Mouse (Mus musculus) kidney, postnatal 0 days (tissue): ENCODE data around the gene Sox5. TPM values are rescaled to one million over a fixed set of nuclear protein-coding genes. Genes with fewer than 3 reads are reported as not detected.

Source experiments
- ATAC-seq: fragments of 200-750 bp; cut with Nextera tagmentation; replicated peaks from 2 replicates; pipeline ENCODE4 v1.8.0; 2017; ENCODE audit warnings: low read depth, moderate number of reproducible peaks, moderate TSS enrichment, moderate library complexity; ENCODE audit not compliant: low FRiP score
- DNase-seq: peaks from one replicate; pipeline ENCODE4 v3.0.0-alpha.2; 2016; ENCODE audit warnings: low spot score
- H3K27ac ChIP-seq: fragments of 300-500 bp; sonication (generic); 2 replicates; pipeline ENCODE4 v1.5.1; 2014; ENCODE audit warnings: mild to moderate bottlenecking
- H3K27me3 ChIP-seq: fragments of 300-500 bp; sonication (generic); 2 replicates; pipeline ENCODE4 v1.6.1; 2014; ENCODE audit warnings: low read length, mixed read lengths; ENCODE audit not compliant: insufficient read depth
- H3K36me3 ChIP-seq: fragments of 300-500 bp; sonication (generic); 2 replicates; pipeline ENCODE4 v1.6.1; 2014; ENCODE audit warnings: low read length, mixed read lengths; ENCODE audit not compliant: insufficient read depth
- H3K4me1 ChIP-seq: fragments of 300-500 bp; sonication (generic); replicated peaks from 2 replicates; pipeline ENCODE4 v1.6.1; 2014; ENCODE audit warnings: antibody characterized with exemption, low read length, mixed read lengths; ENCODE audit not compliant: insufficient read depth
- H3K4me2 ChIP-seq: fragments of 300-500 bp; sonication (generic); 2 replicates; pipeline ENCODE4 v1.6.1; 2014; ENCODE audit warnings: mild to moderate bottlenecking, low read length, moderate library complexity, mixed read lengths
- H3K4me3 ChIP-seq: fragments of 300-500 bp; sonication (generic); replicated peaks from 2 replicates; pipeline ENCODE4 v1.5.1; 2014; ENCODE audit warnings: low read depth, low read length
- H3K9ac ChIP-seq: fragments of 300-500 bp; sonication (generic); 2 replicates; pipeline ENCODE4 v1.6.1; 2014; ENCODE audit warnings: low read depth, low read length
- H3K9me3 ChIP-seq: fragments of 300-500 bp; sonication (generic); replicated peaks from 2 replicates; pipeline ENCODE4 v1.6.1; 2016; ENCODE audit warnings: low read length, inconsistent platforms, mixed read lengths
- CTCF ChIP-seq: IDR thresholded peaks from 2 replicates; pipeline ENCODE4 v1.5.1; 2016; ENCODE audit warnings: antibody characterized with exemption, low read depth, mild to moderate bottlenecking, moderate library complexity
- WGBS: fragments of 180-500 bp; shearing (Covaris S2); extraction: QIAGEN DNeasy Blood & Tissue Kit; methylation state at CpG from one replicate; pipeline ENCODE4 v1.1.7; 2014; 5-methylcytosine and 5-hydroxymethylcytosine counted together
- polyA plus RNA-seq: library from polyadenylated mRNA; unstranded; fragments of >200 nt; fragmentation: Nextera tagmentation; extraction: Ambion mirVana; gene quantifications from 2 replicates; pipeline ENCODE4 v1.2.1, GENCODE M21; 2015

Sox5 gene
- polyA plus RNA-seq, 1 experiment from 2014 or later: 6.1 TPM

- Histone ChIP-seq H3K9ac (no peak overlapping the region), H3K27ac (no peak overlapping the region), H3K9me3 (no peaks in the 10 kb centered on the region), H3K36me3 (no peaks in the 10 kb centered on the region), H3K4me1 (no peaks in the 10 kb centered on the region), H3K4me2 (no peak overlapping the region), H3K4me3 (no peak overlapping the region), H3K27me3 (no peaks in the 10 kb centered on the region)
- WGBS: 29% methylated on average over 8 of the region's 8 CpGs
- no peak for ATAC-seq
- TF ChIP-seq CTCF: no peak
- DNase-seq: peak; percentile 45
These were observed 615.7 kb downstream of the Sox5 start for GRCm38 (mm10) chr6:144166104-144166503.

DNA sequence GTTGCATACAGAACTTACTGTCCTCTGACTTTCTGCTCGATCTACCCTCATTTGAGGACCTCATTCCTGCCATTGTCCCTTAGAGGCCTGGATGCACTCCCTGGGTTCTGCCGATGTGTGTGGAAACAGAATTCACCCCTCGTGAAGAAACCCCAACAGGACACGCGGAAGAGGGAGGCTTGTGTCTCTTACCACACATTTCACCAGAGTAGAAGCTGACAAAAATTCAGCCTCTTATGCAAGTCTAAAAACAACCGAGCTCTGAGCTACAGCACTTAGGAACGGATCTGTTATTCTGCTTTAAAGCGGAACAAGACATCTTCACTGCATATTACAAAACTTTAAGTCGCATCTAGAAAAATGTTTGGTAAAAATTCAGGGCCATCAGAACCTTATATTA, 618.3 kb downstream of the Sox5 start:
- Histone ChIP-seq H3K9me3 (no peaks in the 10 kb centered on the region), H3K27ac (no peak overlapping the region), H3K4me1 (no peaks in the 10 kb centered on the region), H3K4me2 (no peak overlapping the region), H3K27me3 (no peaks in the 10 kb centered on the region), H3K4me3 (no peak overlapping the region), H3K36me3 (no peaks in the 10 kb centered on the region), H3K9ac (no peak overlapping the region)
- ATAC-seq: no peak
- 90% methylated on average over 9 of the region's 9 CpGs for WGBS
- no peak for DNase-seq
- TF ChIP-seq CTCF: no peak

GRCm38 (mm10) chr6:144158637-144159036, 623.1 kb downstream of the Sox5 start:
- Histone ChIP-seq H3K4me3 (no peak overlapping the region), H3K4me1 (no peaks in the 10 kb centered on the region), H3K27me3 (no peaks in the 10 kb centered on the region), H3K36me3 (no peaks in the 10 kb centered on the region), H3K27ac (no peak overlapping the region), H3K4me2 (no peak overlapping the region), H3K9ac (no peak overlapping the region), H3K9me3 (no peaks in the 10 kb centered on the region)
- ATAC-seq (no peak), DNase-seq (no peak)
- no peak for TF ChIP-seq CTCF
- WGBS: 94% methylated on average over 12 of the region's 12 CpGs

GRCm38 (mm10) chr6:144154892-144155424, 626.8 kb downstream of the Sox5 start:
- no peaks in the 10 kb centered on the region for H3K4me1 ChIP-seq
- no peak overlapping the region for H3K4me3 ChIP-seq
- no peak overlapping the region for H3K9ac ChIP-seq
- no peaks in the 10 kb centered on the region for H3K36me3 ChIP-seq
- no peak for ATAC-seq
- no peaks in the 10 kb centered on the region for H3K9me3 ChIP-seq
- H3K27me3 ChIP-seq: no peaks in the 10 kb centered on the region
- WGBS: 80% methylated on average over 9 of the region's 9 CpGs
- no peak for TF ChIP-seq CTCF
- H3K4me2 ChIP-seq: no peak overlapping the region
- DNase-seq: no peak
- no peak overlapping the region for H3K27ac ChIP-seq

- Histone ChIP-seq H3K27me3 (no peaks in the 10 kb centered on the region), H3K4me2 (no peak overlapping the region), H3K27ac (no peak overlapping the region), H3K9ac (no peak overlapping the region), H3K4me1 (no peaks in the 10 kb centered on the region), H3K4me3 (no peak overlapping the region), H3K36me3 (no peaks in the 10 kb centered on the region), H3K9me3 (no peaks in the 10 kb centered on the region)
- ATAC-seq (no peak), DNase-seq (no peak)
- TF ChIP-seq CTCF: no peak
- 45% methylated on average over 3 of the region's 3 CpGs for WGBS
These were observed 629.8 kb downstream of the Sox5 start for GRCm38 (mm10) chr6:144151957-144152356.

DNA sequence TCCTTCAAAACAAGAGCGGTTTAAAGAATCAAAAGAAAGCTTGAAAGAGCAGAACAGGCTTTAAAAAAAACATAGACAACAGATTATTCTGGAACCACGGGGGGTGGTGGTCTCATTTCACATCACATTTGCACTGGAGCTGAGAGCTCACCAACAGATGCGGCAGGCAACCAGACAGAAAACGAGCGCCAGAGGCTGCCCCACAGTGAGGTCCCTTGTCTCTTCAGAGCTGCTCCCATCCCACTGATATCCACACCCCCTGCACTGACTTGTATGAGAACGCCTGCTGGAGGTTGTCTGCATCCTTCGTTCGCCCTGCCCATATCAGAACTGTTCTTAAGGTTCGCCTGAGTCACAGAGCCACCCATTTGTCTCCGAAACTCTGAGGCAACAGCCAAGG, 630.7 kb downstream of the Sox5 start:
- ATAC-seq: no peak
- no peak for DNase-seq
- H3K9ac ChIP-seq: no peak overlapping the region
- no peaks in the 10 kb centered on the region for H3K9me3 ChIP-seq
- 72% methylated on average over 10 of the region's 10 CpGs for WGBS
- no peak overlapping the region for H3K4me2 ChIP-seq
- no peaks in the 10 kb centered on the region for H3K27me3 ChIP-seq
- no peaks in the 10 kb centered on the region for H3K4me1 ChIP-seq
- TF ChIP-seq CTCF: no peak
- H3K4me3 ChIP-seq: no peak overlapping the region
- H3K27ac ChIP-seq: no peak overlapping the region
- no peaks in the 10 kb centered on the region for H3K36me3 ChIP-seq

- Histone ChIP-seq H3K4me2 (no peak overlapping the region), H3K4me3 (no peak overlapping the region), H3K27me3 (no peaks in the 10 kb centered on the region), H3K4me1 (no peaks in the 10 kb centered on the region), H3K9me3 (no peaks in the 10 kb centered on the region), H3K9ac (no peak overlapping the region), H3K27ac (no peak overlapping the region), H3K36me3 (no peaks in the 10 kb centered on the region)
- WGBS: 78% methylated on average over 5 of the region's 5 CpGs
- DNase-seq (no peak), ATAC-seq (no peak)
- no peak for TF ChIP-seq CTCF
These were observed 644.4 kb downstream of the Sox5 start for GRCm38 (mm10) chr6:144137397-144137796.
